Mouse (Mus musculus) G1E (cell line): Measurements from ENCODE around the gene Ccdc47.

Experiments used
- CTCF ChIP-seq: IDR thresholded peaks from 2 replicates; pipeline ENCODE4 v1.5.1; 2012; ENCODE audit warnings: low read depth, low read length, inconsistent platforms, mixed read lengths
- POLR2AphosphoS5 ChIP-seq: IDR thresholded peaks from 2 replicates; pipeline ENCODE4 v1.6.1; 2012; ENCODE audit warnings: low read depth, low read length, inconsistent platforms; ENCODE audit not compliant: insufficient replicate concordance
- TAL1 ChIP-seq: conservative IDR thresholded peaks from 2 replicates; pipeline ENCODE4 v1.6.1; 2012; ENCODE audit warnings: low read depth, low read length, inconsistent platforms, mixed read lengths

- TF ChIP-seq CTCF, result no peak
- TF ChIP-seq TAL1, result no peak
- TF ChIP-seq POLR2AphosphoS5, result no peak
Observed at GRCm38 (mm10) chr11:106159216-106159920, 56.8 kb downstream of the Ccdc47 start.
